In the genomic region with DNA sequence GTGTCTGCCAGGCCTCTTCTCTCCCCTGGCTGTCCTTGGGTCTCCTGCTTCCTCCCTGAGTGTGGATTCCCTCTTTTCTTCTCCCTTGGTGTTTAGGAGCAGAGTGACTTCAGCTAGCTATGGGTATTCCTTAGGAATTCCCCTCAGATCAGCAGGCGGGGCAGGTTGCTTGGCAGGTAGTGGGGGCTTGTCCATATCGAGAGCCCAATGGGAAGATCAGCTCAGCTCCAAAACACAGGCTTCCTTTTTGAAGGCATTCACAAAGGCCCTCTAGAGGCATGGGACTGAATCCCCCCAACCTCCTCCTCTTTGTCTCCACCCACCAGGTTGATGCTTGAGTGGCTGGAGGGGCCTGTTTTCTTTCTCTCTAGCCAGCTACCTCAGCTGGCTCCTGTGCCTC, we compare ENCODE assay signal across 9 mouse cellular contexts. TPM values are rescaled to one million over a fixed set of nuclear protein-coding genes. Genes with fewer than 3 reads are reported as not detected.
A peak's percentile ranks its signal among the peaks of the same experiment; 100 is the strongest.
DNase-seq lines count a peak whose midpoint lies in the region; ATAC-seq lines count a peak whose summit lies in the region.
"Had no signal": no experiment of that assay in that cellular context is flagged by ENCODE, and none has a peak within 500 bp of the region (broad histone marks: within the 10 kb centered on the region; RNA-seq: fewer than 3 reads in every experiment).

No protein-coding gene starts in this region.

- peak; percentile 61 for DNase-seq in cerebellum, adult 9-11 months
- no peak for DNase-seq in cerebellum, postnatal 36 days
- DNase-seq in A20 (ENCODE audit: low read depth, low spot score), result peak; percentile 23
- no peak for DNase-seq in frontal cortex, postnatal 14 days (ENCODE audit: low spot score in 2 of 2)
- DNase-seq in ovary, postnatal 14 days (ENCODE audit: low spot score), result no peak
- no peak for DNase-seq in layer of hippocampus, postnatal 36 days

- ATAC-seq in forebrain, embryonic 16.5 days, result no peak
- ATAC-seq in liver, embryonic 15.5 days (ENCODE audit: insufficient read depth), result no peak

- peaks cover 25% of the 10 kb centered on the region for H3K36me3 ChIP-seq in forebrain, embryonic 16.5 days (ENCODE audit: control insufficient read depth, insufficient read depth)
- H3K36me3 ChIP-seq in liver, embryonic 15.5 days (replicated peaks), result peaks cover 59% of the 10 kb centered on the region

- peak overlapping the region; percentile 98 for H3K9ac ChIP-seq in forebrain, embryonic 16.5 days (replicated peaks; ENCODE audit: low read depth, low read length)
- H3K9ac ChIP-seq in liver, embryonic 15.5 days, result no peak overlapping the region

- 19% methylated on average over 2 of the region's 2 CpGs for WGBS in forebrain, embryonic 16.5 days
- WGBS in liver, embryonic 15.5 days (ENCODE audit: insufficient replicate concordance), result 42% methylated on average over 2 of the region's 2 CpGs

- no peaks in the 10 kb centered on the region for H3K9me3 ChIP-seq in forebrain, embryonic 16.5 days (ENCODE audit: control insufficient read depth, low read length)
- no peaks in the 10 kb centered on the region for H3K9me3 ChIP-seq in liver, embryonic 15.5 days (replicated peaks)

- H3K27ac ChIP-seq in forebrain, embryonic 16.5 days (ENCODE audit: low read length), result peak overlapping the region; percentile 89
- no peak overlapping the region for H3K27ac ChIP-seq in liver, embryonic 15.5 days (replicated peaks)

- H3K4me2 ChIP-seq in forebrain, embryonic 16.5 days (ENCODE audit: low read length), result peak overlapping the region; percentile 53
- peak overlapping the region; percentile 99 for H3K4me2 ChIP-seq in liver, embryonic 15.5 days

- H3K4me1 ChIP-seq in forebrain, embryonic 16.5 days (replicated peaks; ENCODE audit: control insufficient read depth, insufficient read depth, low read length), result peaks cover 35% of the 10 kb centered on the region
- H3K4me1 ChIP-seq in liver, embryonic 15.5 days (replicated peaks), result peaks cover 47% of the 10 kb centered on the region

- H3K27me3 ChIP-seq in forebrain, embryonic 16.5 days (replicated peaks; ENCODE audit: control insufficient read depth, insufficient read depth, low read length), result no peaks in the 10 kb centered on the region
- no peaks in the 10 kb centered on the region for H3K27me3 ChIP-seq in liver, embryonic 15.5 days

- H3K4me3 ChIP-seq in forebrain, embryonic 16.5 days (replicated peaks; ENCODE audit: low read length), result peak overlapping the region; percentile 90
- 0 out of 2 replicates have a peak overlapping the region, but pooled peaks have one; percentile 63 for H3K4me3 ChIP-seq in liver, embryonic 15.5 days (replicated peaks)

RNA-seq across cellular contexts. Expression of a gene that starts 4.5 kb away (rescaled TPM):
- polyA plus RNA-seq in forebrain, embryonic 16.5 days (2015; fragmentation: Nextera tagmentation; extraction: Ambion mirVana), result 65.1 and 71.5 TPM in 2 replicates
- 9.7 and 11.0 TPM in 2 replicates for polyA plus RNA-seq in liver, embryonic 15.5 days (2015; fragmentation: Nextera tagmentation; extraction: Ambion mirVana)
- total RNA-seq in layer of hippocampus, postnatal 36 days (2021), result 100 to 1,000 TPM in 1 of 2 experiments, 10 to 100 TPM in 1; 91.8 to 109 TPM

RNA-seq across cellular contexts. Expression of a gene that starts 20.5 kb away (rescaled TPM):
- 0.45 and 0.46 TPM in 2 replicates for polyA plus RNA-seq in forebrain, embryonic 16.5 days (2015; fragmentation: Nextera tagmentation; extraction: Ambion mirVana)
- not detected in 2 replicates for polyA plus RNA-seq in liver, embryonic 15.5 days (2015; fragmentation: Nextera tagmentation; extraction: Ambion mirVana)
- total RNA-seq in layer of hippocampus, postnatal 36 days (2021), result under 1 TPM; 0.22 to 0.78 TPM
- total RNA-seq: common myeloid progenitor, adult 5-6 weeks had no signal

RNA-seq across cellular contexts. Expression of a gene that starts 27.8 kb away (rescaled TPM):
- 21.9 and 22.9 TPM in 2 replicates for polyA plus RNA-seq in forebrain, embryonic 16.5 days (2015; fragmentation: Nextera tagmentation; extraction: Ambion mirVana)
- polyA plus RNA-seq in liver, embryonic 15.5 days (2015; fragmentation: Nextera tagmentation; extraction: Ambion mirVana), result 11.6 and 12.6 TPM in 2 replicates
- total RNA-seq in layer of hippocampus, postnatal 36 days (2021), result 100 to 1,000 TPM; 158 to 178 TPM

RNA-seq across cellular contexts. Expression of a gene that starts 30.0 kb away (rescaled TPM):
- not detected in 2 replicates for polyA plus RNA-seq in forebrain, embryonic 16.5 days (2015; fragmentation: Nextera tagmentation; extraction: Ambion mirVana)
- polyA plus RNA-seq in liver, embryonic 15.5 days (2015; fragmentation: Nextera tagmentation; extraction: Ambion mirVana), result not detected in 2 replicates
- not detected for total RNA-seq in layer of hippocampus, postnatal 36 days (2021)
- total RNA-seq: common myeloid progenitor, adult 5-6 weeks had no signal

Comparison
In these comparisons a context has a peak if more than half of its experiments do, and no peak if none do; other contexts are left out.
1. DNase-seq: peak in cerebellum, adult 9-11 months (single experiment) and A20 (single experiment); none in cerebellum, postnatal 36 days (0 of 2), frontal cortex, postnatal 14 days (0 of 2), ovary, postnatal 14 days (single experiment) and layer of hippocampus, postnatal 36 days (0 of 2).